Mouse (Mus musculus) C2C12 (cell line): Measurements from ENCODE around the gene Sept10. TPM values are rescaled to one million over a fixed set of nuclear protein-coding genes. Genes with fewer than 3 reads are reported as not detected.

ENCODE experiments used
- H3K27me3 ChIP-seq: one replicate; pipeline ENCODE4 v1.6.1; 2011; ENCODE audit not compliant: control insufficient read depth, insufficient read depth, insufficient read length
- H3K36me3 ChIP-seq: one replicate; pipeline ENCODE4 v1.6.1; 2011; ENCODE audit not compliant: control insufficient read depth, insufficient read depth
- H3K4me3 ChIP-seq: one replicate; pipeline ENCODE4 v1.5.1; 2011; ENCODE audit warnings: mild to moderate bottlenecking, control low read depth; ENCODE audit not compliant: poor library complexity, insufficient read depth, severe bottlenecking
- H3K79me2 ChIP-seq: one replicate; pipeline ENCODE4 v1.6.1; 2011; ENCODE audit not compliant: control insufficient read depth, insufficient read depth
- H3K79me3 ChIP-seq: one replicate; pipeline ENCODE4 v1.6.1; 2011; ENCODE audit warnings: low read depth, control low read depth
- H3ac ChIP-seq: one replicate; pipeline ENCODE3; 2011; ENCODE audit warnings: low read depth; ENCODE audit not compliant: control insufficient read depth, insufficient read length
- CEBPB ChIP-seq: IDR thresholded peaks from one replicate; pipeline ENCODE4 v1.6.1; 2011; ENCODE audit warnings: low read depth, mild to moderate bottlenecking, control low read depth, moderate library complexity
- CTCF ChIP-seq: IDR thresholded peaks from one replicate; pipeline ENCODE4 v1.5.1; 2011; ENCODE audit not compliant: control insufficient read depth, insufficient read depth, insufficient read length
- FOSL1 ChIP-seq: IDR thresholded peaks from one replicate; pipeline ENCODE4 v1.8.0; 2011; ENCODE audit warnings: mild to moderate bottlenecking, low read length; ENCODE audit not compliant: poor library complexity, insufficient read depth, severe bottlenecking
- MAX ChIP-seq: IDR thresholded peaks from one replicate; pipeline ENCODE4 v1.6.1; 2011; ENCODE audit warnings: mild to moderate bottlenecking, control low read depth
- MYOD1 ChIP-seq: IDR thresholded peaks from one replicate; pipeline ENCODE4 v1.6.1; 2011; ENCODE audit warnings: low read depth; ENCODE audit not compliant: control insufficient read depth, insufficient read length
- MYOG ChIP-seq: IDR thresholded peaks from one replicate; pipeline ENCODE4 v1.6.1; 2011; ENCODE audit not compliant: control insufficient read depth, insufficient read length; ENCODE audit errors: extremely low read depth
- USF1 ChIP-seq: IDR thresholded peaks from one replicate; pipeline ENCODE4 v1.6.1; 2011; ENCODE audit warnings: low read depth, mild to moderate bottlenecking, control low read depth, moderate library complexity
- polyA plus RNA-seq: library from polyadenylated mRNA; unstranded; fragments of >200 nt; fragmentation: generic; extraction: Trizol; gene quantifications from one replicate; pipeline ENCODE4 v1.2.1, GENCODE M21; 2012; ENCODE audit warnings: missing spikeins

Gene Sept10
- polyA plus RNA-seq, 1 experiment = 12.0 TPM

DNA sequence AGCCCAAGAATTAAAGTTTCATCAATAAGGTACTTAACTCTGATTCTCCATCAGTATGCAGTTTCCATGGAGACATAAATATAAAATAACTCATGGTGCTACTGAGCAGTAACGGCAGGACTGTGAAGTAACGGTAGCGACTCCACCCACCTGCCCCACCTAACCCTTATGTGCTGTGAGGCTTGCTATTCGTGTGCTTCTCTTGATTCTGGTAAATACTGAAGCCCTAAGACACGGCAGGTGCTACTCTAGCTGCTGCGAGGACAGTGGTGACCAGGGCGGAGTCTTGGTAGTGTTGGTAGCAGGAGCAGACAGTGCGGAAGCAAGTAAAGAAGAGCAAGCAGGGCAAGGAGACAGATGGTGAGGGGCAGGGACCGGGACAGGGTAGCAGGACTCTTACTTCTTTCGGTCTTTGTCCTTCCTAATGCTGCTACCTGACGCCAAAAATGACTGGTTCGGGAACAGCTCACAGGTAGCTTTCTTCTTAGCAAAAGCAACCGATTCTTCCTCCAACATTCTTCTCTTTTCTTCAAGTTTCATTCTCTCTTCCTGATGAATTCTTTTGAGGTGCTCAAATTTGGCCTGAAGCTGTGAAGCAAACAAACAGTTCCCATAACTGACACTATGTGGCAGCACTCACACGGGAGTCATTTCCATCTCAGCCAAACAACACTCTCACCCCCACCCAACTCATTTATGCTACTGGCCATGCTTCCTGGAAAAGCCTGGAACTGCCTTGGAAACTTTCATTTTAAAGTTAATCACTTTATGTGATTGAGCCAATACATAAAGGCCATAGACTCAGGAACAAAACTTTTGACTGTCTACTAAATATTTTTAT, 55.3 kb downstream of the Sept10 start:
- no peaks in the 10 kb centered on the region for H3K79me3 ChIP-seq
- no peak for TF ChIP-seq MYOD1
- peak; percentile 43 for TF ChIP-seq CTCF
- H3K79me2 ChIP-seq = no peaks in the 10 kb centered on the region
- no peak overlapping the region for H3ac ChIP-seq
- H3K4me3 ChIP-seq = no peak overlapping the region
- peaks cover 29% of the 10 kb centered on the region for H3K36me3 ChIP-seq
- H3K27me3 ChIP-seq = no peaks in the 10 kb centered on the region

GRCm38 (mm10) chr10:59162185-59162897, 59.3 kb downstream of the Sept10 start:
- H3ac ChIP-seq = no peak overlapping the region
- TF ChIP-seq USF1 (no peak), MYOG (no peak), MYOD1 (no peak), FOSL1 (no peak), MAX (no peak), CTCF (no peak), CEBPB (no peak)
- H3K36me3 ChIP-seq = peaks cover 14% of the 10 kb centered on the region
- H3K79me3 ChIP-seq = no peaks in the 10 kb centered on the region
- no peaks in the 10 kb centered on the region for H3K27me3 ChIP-seq
- no peak overlapping the region for H3K4me3 ChIP-seq
- H3K79me2 ChIP-seq = no peaks in the 10 kb centered on the region

GRCm38 (mm10) chr10:59158627-59159026, 63.0 kb downstream of the Sept10 start:
- H3K4me3 ChIP-seq = no peak overlapping the region
- H3K79me3 ChIP-seq = no peaks in the 10 kb centered on the region
- no peaks in the 10 kb centered on the region for H3K79me2 ChIP-seq
- H3K36me3 ChIP-seq = no peaks in the 10 kb centered on the region
- H3K27me3 ChIP-seq = no peaks in the 10 kb centered on the region
- H3ac ChIP-seq = no peak overlapping the region
- TF ChIP-seq MYOD1 = no peak
- TF ChIP-seq FOSL1 = no peak
- TF ChIP-seq CTCF = no peak
- TF ChIP-seq CEBPB = no peak
- TF ChIP-seq USF1 = no peak
- no peak for TF ChIP-seq MYOG
- TF ChIP-seq MAX = no peak

DNA sequence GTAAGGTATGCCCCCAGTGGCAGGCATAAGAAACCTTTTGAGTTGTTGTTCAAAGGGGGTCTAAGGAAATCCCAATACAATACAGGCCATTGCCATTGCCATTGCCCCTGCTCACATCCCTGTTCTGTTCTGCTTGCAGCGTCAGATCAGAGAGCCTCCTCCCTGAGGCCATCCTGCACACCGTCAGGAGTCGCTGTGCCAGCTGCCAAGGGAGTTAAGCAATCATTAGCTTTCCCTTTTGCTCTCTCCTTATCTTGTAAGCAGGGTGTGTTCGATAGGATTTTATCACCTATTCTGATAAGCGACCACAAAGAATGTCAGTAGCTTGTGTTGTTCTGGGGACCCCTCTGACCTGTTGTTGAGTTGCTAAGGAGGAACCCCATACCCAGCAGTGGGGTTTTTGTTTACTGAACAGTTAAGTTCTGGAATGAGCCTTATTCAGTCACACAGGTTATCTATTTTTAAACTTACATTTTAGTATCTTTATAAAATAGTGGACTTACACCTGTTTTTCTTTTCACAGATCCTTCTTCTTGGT, 69.0 kb downstream of the Sept10 start:
- no peak overlapping the region for H3ac ChIP-seq
- no peaks in the 10 kb centered on the region for H3K36me3 ChIP-seq
- TF ChIP-seq MYOG (no peak), USF1 (no peak), MYOD1 (no peak), CTCF (no peak), MAX (no peak), FOSL1 (no peak), CEBPB (no peak)
- no peaks in the 10 kb centered on the region for H3K27me3 ChIP-seq
- H3K79me3 ChIP-seq = no peaks in the 10 kb centered on the region
- no peak overlapping the region for H3K4me3 ChIP-seq
- H3K79me2 ChIP-seq = no peaks in the 10 kb centered on the region

DNA sequence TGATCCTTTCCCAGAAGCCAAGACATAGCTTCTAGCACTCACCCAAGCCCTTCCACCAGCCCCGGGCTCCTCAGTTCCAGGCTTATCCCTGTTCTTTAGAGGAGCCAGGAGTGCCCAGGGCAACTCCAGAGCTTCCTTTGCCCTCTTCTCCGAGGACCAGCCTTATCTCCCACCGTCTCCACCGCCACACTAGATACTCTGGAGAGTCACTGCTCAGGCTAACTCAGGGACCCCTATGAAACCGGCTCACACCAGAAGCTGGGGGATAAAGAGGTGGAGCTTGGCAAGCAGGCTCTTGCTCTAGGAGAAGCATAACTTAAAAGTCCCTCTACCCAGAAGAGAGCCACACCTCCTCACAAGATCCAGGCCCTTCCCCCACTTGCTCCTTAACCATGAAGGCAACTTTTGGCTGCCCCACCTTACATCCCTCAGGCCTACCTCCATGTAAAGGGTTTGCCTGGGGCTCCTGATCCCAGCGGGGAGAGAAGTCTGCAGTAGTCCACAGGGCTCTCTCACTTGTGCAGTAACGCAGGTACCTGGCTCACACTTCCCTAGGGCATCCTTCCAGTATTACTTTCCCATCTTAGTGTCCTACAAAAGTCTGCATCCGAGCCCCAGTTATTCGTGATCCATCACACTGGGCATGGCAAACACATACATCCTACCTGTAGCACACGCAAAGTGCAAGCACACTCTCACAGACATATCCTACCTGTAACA, 70.5 kb downstream of the Sept10 start:
- no peak overlapping the region for H3K4me3 ChIP-seq
- H3ac ChIP-seq = no peak overlapping the region
- no peak for TF ChIP-seq MYOG
- TF ChIP-seq USF1 = no peak
- no peak for TF ChIP-seq CEBPB
- TF ChIP-seq FOSL1 = no peak
- TF ChIP-seq MYOD1 = no peak
- TF ChIP-seq MAX = no peak
- TF ChIP-seq CTCF = no peak
- H3K36me3 ChIP-seq = no peaks in the 10 kb centered on the region
- no peaks in the 10 kb centered on the region for H3K79me3 ChIP-seq
- H3K27me3 ChIP-seq = no peaks in the 10 kb centered on the region
- H3K79me2 ChIP-seq = no peaks in the 10 kb centered on the region
